Mouse (Mus musculus) stomach, embryonic 14.5 days (tissue): ENCODE measurements around the gene Cers6. TPM values are rescaled to one million over a fixed set of nuclear protein-coding genes. Genes with fewer than 3 reads are reported as not detected.

ENCODE experiments used
- ATAC-seq: fragments of 200-750 bp; cut with Nextera tagmentation; 2 replicates; pipeline ENCODE4 v1.8.0; 2017; ENCODE audit warnings: low read depth, moderate TSS enrichment; ENCODE audit not compliant: insufficient number of reproducible peaks, insufficient read depth, low FRiP score
- H3K27ac ChIP-seq: fragments of 300-500 bp; sonication (generic); 2 replicates; pipeline ENCODE4 v1.5.1; 2014; ENCODE audit warnings: mild to moderate bottlenecking, low read length, moderate library complexity, mixed read lengths
- H3K27me3 ChIP-seq: fragments of 300-500 bp; sonication (generic); 2 replicates; pipeline ENCODE4 v1.6.1; 2014; ENCODE audit warnings: low read length, control low read depth, mixed read lengths; ENCODE audit not compliant: control insufficient read depth, insufficient read depth
- H3K36me3 ChIP-seq: fragments of 300-500 bp; sonication (generic); 2 replicates; pipeline ENCODE4 v1.6.1; 2014; ENCODE audit warnings: mild to moderate bottlenecking, control low read depth, low read length, moderate library complexity, mixed read lengths; ENCODE audit not compliant: control insufficient read depth, insufficient read depth
- H3K4me1 ChIP-seq: fragments of 300-500 bp; sonication (generic); 2 replicates; pipeline ENCODE4 v1.6.1; 2014; ENCODE audit warnings: low read length, control low read depth, mixed read lengths; ENCODE audit not compliant: control insufficient read depth, insufficient read depth
- H3K4me2 ChIP-seq: fragments of 300-500 bp; sonication (generic); replicated peaks from 2 replicates; pipeline ENCODE4 v1.6.1; 2014; ENCODE audit warnings: low read depth, low read length, control low read depth
- H3K4me3 ChIP-seq: fragments of 300-500 bp; sonication (generic); 2 replicates; pipeline ENCODE4 v1.5.1; 2014; ENCODE audit warnings: low read depth, low read length, control low read depth
- H3K9ac ChIP-seq: fragments of 300-500 bp; sonication (generic); replicated peaks from 2 replicates; pipeline ENCODE4 v1.6.1; 2014; ENCODE audit warnings: low read depth, mild to moderate bottlenecking, control low read depth, low read length, moderate library complexity, mixed read lengths
- H3K9me3 ChIP-seq: fragments of 300-500 bp; sonication (generic); 2 replicates; pipeline ENCODE4 v1.6.1; 2016; ENCODE audit warnings: low read depth, low read length, control low read depth; ENCODE audit not compliant: control insufficient read depth
- WGBS: fragments of 180-500 bp; shearing (Covaris S2); extraction: QIAGEN DNeasy Blood & Tissue Kit; methylation state at CpG from one replicate; pipeline ENCODE4 v1.1.7; 2014; 5-methylcytosine and 5-hydroxymethylcytosine counted together
- polyA plus RNA-seq: library from polyadenylated mRNA; unstranded; fragments of >200 nt; fragmentation: Nextera tagmentation; extraction: Ambion mirVana; gene quantifications from 2 replicates; pipeline ENCODE4 v1.2.1, GENCODE M21; 2014

The Cers6 gene
- polyA plus RNA-seq, 1 experiment from 2014 or later: 37.5 TPM

DNA sequence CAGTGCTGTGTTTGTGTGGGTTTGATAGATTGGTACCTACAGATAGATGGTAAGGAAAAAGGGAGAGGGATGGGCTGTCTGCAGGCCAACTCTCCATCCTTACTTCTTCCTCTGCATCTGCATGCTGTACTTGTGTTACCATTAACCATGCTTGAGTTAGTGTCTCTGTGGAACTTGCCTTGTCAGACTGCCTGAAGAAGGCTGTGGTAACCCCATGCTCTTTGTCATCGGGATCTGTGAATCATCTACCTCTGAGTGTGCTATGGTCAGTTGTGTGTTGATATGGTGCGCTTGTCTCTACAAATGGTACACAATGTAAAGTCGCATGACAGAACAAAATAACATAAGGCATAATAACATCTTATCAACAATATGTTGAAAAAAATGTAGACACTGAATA lies 94.9 kb downstream of the Cers6 start:
- Histone ChIP-seq H3K9me3 (peaks cover 3% of the 10 kb centered on the region; the same call in 1 of the 2 replicates), H3K27me3 (no peaks in the 10 kb centered on the region), H3K27ac (no peak overlapping the region), H3K4me1 (no peaks in the 10 kb centered on the region), H3K4me3 (no peak overlapping the region), H3K9ac (no peak overlapping the region), H3K36me3 (no peaks in the 10 kb centered on the region), H3K4me2 (no peak overlapping the region)
- ATAC-seq: no peak
- WGBS: 95% methylated on average over 3 of the region's 3 CpGs

DNA sequence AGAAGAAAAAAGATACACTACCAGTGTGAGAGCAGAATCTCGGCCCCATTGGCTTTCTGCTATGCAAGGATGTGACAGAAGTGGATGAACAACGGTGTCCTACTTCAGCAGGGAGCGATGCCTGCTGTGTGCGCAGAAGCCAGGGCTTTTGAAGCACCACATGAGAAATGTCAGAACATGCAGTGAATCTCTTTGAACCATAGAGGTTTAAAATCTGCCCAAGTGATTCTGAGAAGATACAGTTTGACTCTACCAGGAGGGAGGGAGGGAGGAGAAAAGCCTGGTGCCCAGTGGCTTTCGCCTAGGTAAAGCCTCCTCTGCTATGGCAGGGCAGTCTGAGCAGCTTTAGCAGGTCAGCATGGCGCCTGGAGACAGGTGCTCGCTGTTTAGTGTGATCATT lies 96.6 kb downstream of the Cers6 start:
- H3K27me3 ChIP-seq: no peaks in the 10 kb centered on the region
- no peaks in the 10 kb centered on the region for H3K36me3 ChIP-seq
- H3K27ac ChIP-seq: no peak overlapping the region
- no peak for ATAC-seq
- no peaks in the 10 kb centered on the region for H3K9me3 ChIP-seq
- H3K9ac ChIP-seq: no peak overlapping the region
- no peak overlapping the region for H3K4me3 ChIP-seq
- 82% methylated on average over 7 of the region's 7 CpGs for WGBS
- no peaks in the 10 kb centered on the region for H3K4me1 ChIP-seq
- H3K4me2 ChIP-seq: no peak overlapping the region

DNA sequence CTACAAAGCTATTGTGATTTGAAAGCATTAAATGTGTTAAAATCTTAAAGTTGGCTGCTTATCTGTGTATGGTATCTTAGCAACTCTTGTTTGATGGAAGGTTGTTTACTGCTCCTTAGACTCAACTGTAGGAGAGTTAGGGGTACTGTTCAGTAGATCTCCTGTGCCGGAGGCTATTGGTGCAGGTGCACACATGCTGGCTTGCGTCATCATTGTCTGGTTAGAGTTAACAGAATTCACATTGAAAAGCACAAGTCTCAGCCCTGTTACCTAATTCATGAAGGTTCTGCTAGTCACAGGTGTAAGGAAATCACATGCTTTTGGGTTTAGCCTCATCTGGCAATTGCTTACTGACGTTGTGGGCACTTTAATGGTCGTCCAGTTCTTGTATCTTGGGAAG lies 98.3 kb downstream of the Cers6 start:
- WGBS: 84% methylated on average over 4 of the region's 4 CpGs
- Histone ChIP-seq H3K4me3 (no peak overlapping the region), H3K4me1 (no peaks in the 10 kb centered on the region)

DNA sequence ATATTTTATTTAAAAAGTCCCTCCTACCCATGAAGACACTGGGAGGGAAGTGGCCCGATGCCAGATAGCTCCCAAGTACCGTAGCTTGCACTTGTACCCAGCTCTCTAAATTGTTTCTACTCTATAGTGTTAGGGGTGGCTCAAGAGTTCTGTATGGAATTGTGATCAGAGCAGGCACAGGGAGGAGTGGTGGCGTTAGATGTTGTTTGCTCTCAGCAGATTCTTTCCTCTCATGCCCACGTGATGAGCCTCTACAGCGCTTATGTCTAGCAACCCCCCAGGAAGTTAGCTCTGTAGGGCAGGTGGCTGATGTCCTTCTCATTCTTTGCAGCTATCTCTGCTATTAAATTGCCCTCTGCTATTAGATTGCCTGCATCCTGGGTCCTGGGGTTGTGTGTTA lies 98.8 kb downstream of the Cers6 start:
- H3K4me1 ChIP-seq: no peaks in the 10 kb centered on the region
- no peaks in the 10 kb centered on the region for H3K27me3 ChIP-seq
- H3K9me3 ChIP-seq: no peaks in the 10 kb centered on the region
- no peak overlapping the region for H3K9ac ChIP-seq
- no peak for ATAC-seq
- no peaks in the 10 kb centered on the region for H3K36me3 ChIP-seq
- 75% methylated on average over 5 of the region's 5 CpGs for WGBS
- no peak overlapping the region for H3K4me2 ChIP-seq
- H3K4me3 ChIP-seq: no peak overlapping the region
- H3K27ac ChIP-seq: no peak overlapping the region

More for the DNA sequence above, 98.3 kb downstream of the Cers6 start:
- H3K9ac ChIP-seq: no peak overlapping the region
- H3K27ac ChIP-seq: no peak overlapping the region
- H3K36me3 ChIP-seq: no peaks in the 10 kb centered on the region
- H3K4me2 ChIP-seq: no peak overlapping the region
- no peaks in the 10 kb centered on the region for H3K27me3 ChIP-seq
- no peaks in the 10 kb centered on the region for H3K9me3 ChIP-seq
- ATAC-seq: no peak

DNA sequence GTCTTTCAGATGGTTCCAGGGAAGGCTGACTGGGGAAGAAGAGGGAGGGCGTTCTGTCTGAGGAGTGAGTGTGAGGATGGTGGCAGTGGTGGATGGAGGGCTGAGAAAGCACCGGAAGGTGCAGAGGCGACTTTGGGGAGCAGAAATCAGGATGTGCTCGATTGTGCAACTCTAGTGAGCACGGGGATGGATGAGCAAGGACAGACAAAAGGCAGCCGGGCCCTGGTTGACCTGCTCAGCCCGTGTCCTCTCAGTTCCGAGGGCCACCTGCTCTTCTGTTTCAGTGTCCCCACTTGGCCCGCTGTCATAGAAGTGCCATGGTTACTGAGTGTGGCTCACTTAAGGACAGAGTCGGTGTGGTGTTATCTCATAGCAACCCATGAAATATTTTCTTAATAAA lies 99.4 kb downstream of the Cers6 start:
- H3K4me1 ChIP-seq: no peaks in the 10 kb centered on the region
- H3K36me3 ChIP-seq: no peaks in the 10 kb centered on the region
- no peaks in the 10 kb centered on the region for H3K9me3 ChIP-seq
- H3K27ac ChIP-seq: no peak overlapping the region
- no peak overlapping the region for H3K4me3 ChIP-seq
- ATAC-seq: no peak
- H3K27me3 ChIP-seq: no peaks in the 10 kb centered on the region
- H3K9ac ChIP-seq: no peak overlapping the region
- H3K4me2 ChIP-seq: no peak overlapping the region
- WGBS: 93% methylated on average over 10 of the region's 10 CpGs

DNA sequence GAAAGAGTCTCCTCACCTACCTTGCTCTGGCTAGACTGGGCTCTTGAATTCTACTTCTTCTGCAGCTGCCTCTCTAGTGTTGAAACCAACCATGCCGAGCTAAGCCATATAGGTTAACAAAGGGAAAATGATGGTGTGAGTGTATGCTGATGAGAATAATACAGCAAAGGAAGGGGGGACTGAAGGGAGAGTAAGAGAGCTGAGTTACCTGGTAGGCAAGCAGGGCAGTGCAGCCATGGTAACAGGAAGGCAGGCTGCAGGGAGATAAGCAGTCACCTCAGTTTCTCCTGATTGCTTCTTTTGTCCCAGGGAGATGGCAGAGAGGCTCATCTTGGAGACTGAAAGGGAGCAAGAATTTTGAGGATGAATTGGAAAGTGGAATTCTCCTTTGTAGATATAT lies 105.1 kb downstream of the Cers6 start:
- Histone ChIP-seq H3K4me3 (no peak overlapping the region), H3K27ac (no peak overlapping the region), H3K9me3 (peaks cover 9% of the 10 kb centered on the region), H3K9ac (no peak overlapping the region), H3K36me3 (no peaks in the 10 kb centered on the region), H3K27me3 (no peaks in the 10 kb centered on the region), H3K4me2 (no peak overlapping the region), H3K4me1 (no peaks in the 10 kb centered on the region)
- WGBS: 85% methylated on average over 1 of the region's 1 CpGs
- ATAC-seq: no peak

DNA sequence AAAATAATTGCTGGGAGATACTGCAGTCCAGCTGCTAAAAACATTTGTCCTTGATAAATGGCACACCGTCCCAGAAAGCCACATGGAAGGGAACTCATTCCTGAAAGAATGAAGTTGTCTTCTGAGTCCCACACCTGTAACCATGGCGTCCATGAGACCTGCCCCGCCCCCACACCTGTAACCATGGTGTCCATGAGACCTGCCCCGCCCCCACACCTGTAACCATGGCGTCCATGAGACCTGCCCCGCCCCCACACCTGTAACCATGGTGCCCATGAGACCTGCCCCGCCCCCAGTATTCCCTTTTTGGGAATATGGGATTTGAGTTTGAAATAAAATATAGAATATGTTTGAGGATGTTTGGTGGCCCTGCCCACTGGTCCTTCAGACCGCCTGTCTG lies 106.8 kb downstream of the Cers6 start:
- no peak for ATAC-seq
- no peaks in the 10 kb centered on the region for H3K36me3 ChIP-seq
- H3K9me3 ChIP-seq: peaks cover 9% of the 10 kb centered on the region
- H3K9ac ChIP-seq: no peak overlapping the region
- H3K27me3 ChIP-seq: no peaks in the 10 kb centered on the region
- H3K27ac ChIP-seq: no peak overlapping the region
- H3K4me2 ChIP-seq: no peak overlapping the region
- WGBS: 84% methylated on average over 8 of the region's 8 CpGs
- no peaks in the 10 kb centered on the region for H3K4me1 ChIP-seq
- no peak overlapping the region for H3K4me3 ChIP-seq

DNA sequence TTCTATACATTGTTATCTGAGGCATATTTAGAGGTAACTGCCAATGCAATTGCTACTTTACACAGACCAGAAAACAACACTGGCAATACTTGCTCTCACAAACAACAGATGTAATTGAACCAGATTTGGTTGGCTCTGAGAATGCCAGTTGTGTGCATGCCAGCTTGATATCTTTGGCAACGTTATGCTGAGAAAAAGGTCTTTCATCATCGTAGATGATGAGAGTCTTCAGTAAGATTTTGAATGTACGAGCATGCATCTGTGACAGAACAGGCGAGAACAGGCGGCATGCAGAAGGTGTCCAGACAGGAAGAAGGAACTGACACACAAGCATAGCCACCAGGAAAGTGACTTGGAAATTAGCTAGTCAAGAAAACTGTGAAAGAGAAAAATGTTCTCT lies 110.6 kb downstream of the Cers6 start:
- Histone ChIP-seq H3K36me3 (no peaks in the 10 kb centered on the region), H3K9ac (no peak overlapping the region), H3K4me2 (no peak overlapping the region), H3K9me3 (peaks cover 9% of the 10 kb centered on the region), H3K27ac (no peak overlapping the region), H3K27me3 (no peaks in the 10 kb centered on the region), H3K4me3 (no peak overlapping the region), H3K4me1 (no peaks in the 10 kb centered on the region)
- 90% methylated on average over 5 of the region's 5 CpGs for WGBS
- ATAC-seq: no peak

DNA sequence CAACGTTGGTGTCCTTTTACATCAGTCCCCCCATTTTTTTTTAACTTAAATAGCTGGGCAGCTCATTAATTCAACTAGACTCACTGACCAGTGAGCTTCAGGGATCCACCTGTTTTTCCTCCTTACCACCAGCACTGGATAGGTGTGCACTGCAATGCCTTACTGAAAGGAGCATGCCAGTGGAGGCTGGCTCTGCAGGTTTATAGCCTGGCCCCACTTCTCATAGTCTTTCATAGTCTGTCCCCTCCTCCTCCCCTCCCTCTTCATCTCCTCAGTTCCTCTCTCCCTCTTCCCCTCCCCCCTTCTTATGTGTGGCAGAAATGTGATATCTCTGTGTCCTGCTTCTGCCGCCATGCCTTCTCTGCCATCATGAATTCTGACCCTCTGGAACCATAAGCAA lies 112.5 kb downstream of the Cers6 start:
- no peak for ATAC-seq
- WGBS: 72% methylated on average over 2 of the region's 2 CpGs
- Histone ChIP-seq H3K4me2 (no peak overlapping the region), H3K36me3 (no peaks in the 10 kb centered on the region), H3K27me3 (no peaks in the 10 kb centered on the region), H3K4me1 (peaks cover 7% of the 10 kb centered on the region; the same call in 1 of the 2 replicates), H3K4me3 (no peak overlapping the region), H3K9me3 (peaks cover 9% of the 10 kb centered on the region), H3K27ac (no peak overlapping the region), H3K9ac (no peak overlapping the region)
